Mouse (Mus musculus) cerebellum, adult 11 months (tissue): ENCODE results near the gene Slc7a4.
"Not testable (repeated sequence)": the region's sequence is repeated elsewhere in the genome, so short reads cannot be mapped to it uniquely, and the experiment has no call there.

Experiments used
- DNase-seq: peaks from one replicate; pipeline ENCODE4 v3.0.0; 2022

The Slc7a4 gene

GRCm38 (mm10) chr16:17561128-17561750, 21.8 kb downstream of the Slc7a4 start, which contains the start of gene Lrrc74b:
Lrrc74b (minus strand) TSS chr16:17561247.
- DNase-seq, result no peak

- DNase-seq, result no peak
These were observed 23.5 kb downstream of the Slc7a4 start for GRCm38 (mm10) chr16:17559396-17560027.

GRCm38 (mm10) chr16:17558811-17559210, 24.2 kb downstream of the Slc7a4 start:
- DNase-seq, result no peak

DNA sequence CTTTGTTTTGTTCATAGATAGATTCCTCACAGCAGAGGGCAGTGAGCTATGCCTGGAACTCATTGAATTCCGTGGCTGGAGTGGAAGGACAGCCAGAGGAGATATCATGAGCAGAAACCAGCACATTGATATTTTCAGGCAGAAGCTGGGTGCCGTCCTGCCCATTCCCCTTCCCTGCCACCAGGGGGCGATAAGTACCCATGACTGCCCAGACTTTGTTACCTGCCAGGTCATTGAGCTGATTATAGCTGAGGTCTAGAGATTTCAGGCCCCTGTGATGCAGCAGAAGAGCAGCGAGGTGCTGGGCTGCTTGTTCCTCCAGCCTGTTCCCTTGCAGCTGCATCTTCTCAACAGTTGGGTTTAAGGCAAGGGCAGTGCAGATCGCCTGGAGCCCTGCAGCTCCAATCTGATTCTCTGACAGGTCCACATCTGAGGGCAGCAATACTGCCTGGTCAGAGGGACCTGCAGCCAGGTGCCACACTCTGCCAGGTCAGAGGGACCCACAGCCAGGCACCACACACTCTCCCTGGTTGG, 25.0 kb downstream of the Slc7a4 start:
- DNase-seq, result peak; percentile 72

GRCm38 (mm10) chr16:17556907-17557306, 26.1 kb downstream of the Slc7a4 start:
- DNase-seq, result no peak

DNA sequence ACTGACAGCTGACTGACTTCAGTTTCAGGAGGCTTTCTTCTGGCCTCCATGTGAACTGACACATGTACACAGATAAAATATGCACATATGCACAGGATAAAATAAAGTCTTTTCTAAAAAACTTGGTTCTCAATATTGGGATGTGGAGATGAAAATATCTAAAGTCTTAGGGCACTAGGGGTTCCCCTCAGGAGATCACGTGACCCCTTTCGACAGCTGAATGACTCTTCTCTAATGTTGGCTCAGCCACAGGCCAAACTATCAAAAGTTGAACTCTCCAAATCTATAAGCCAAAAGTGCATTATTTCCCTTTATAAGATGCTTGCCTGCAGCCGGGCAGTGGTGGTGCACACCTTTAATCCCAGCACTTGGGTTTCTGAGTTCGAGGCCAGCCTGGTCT, 26.8 kb downstream of the Slc7a4 start:
- no peak for DNase-seq

DNA sequence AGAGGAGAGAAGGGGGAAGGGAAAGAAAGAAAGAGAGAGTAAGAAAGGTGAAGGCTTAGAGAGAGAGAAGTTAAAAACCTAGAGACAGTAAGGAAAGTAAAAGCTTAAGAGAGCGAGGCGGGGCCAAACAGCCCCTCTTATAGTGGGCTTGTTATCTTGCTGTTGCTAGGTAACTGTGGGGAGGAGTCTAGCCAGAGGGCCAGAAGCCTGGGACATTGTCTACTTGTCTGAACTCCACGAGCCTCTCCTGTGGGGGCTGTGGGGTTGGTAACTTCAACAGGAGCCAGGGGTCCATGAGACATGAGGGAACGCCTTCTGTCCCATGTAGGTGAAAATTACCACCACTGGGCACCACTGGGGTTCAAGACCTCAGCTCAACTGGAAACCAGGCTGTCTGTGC, 28.3 kb downstream of the Slc7a4 start:
- not testable (repeated sequence) for DNase-seq

GRCm38 (mm10) chr16:17553910-17554685, 28.9 kb downstream of the Slc7a4 start:
- no peak for DNase-seq

DNA sequence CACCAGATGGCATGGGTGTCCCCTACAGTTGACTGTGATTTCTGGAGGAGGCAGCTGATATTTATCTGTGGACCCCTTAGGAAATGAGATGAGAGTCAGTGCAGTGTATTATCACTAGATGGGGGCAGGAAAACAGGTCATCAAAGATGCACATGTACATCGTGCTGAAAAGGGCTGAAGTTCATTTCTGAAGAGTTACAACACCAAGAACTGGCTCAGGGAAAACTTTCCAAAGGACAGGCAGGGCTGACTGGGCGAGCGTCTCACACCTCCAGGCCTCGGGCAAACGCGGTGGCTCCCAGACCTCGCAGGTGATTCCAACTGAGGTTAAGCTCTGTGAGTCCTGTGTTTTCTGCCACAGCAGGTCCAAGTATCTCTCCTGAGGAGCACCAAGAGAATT, 30.2 kb downstream of the Slc7a4 start:
- DNase-seq, result no peak

DNA sequence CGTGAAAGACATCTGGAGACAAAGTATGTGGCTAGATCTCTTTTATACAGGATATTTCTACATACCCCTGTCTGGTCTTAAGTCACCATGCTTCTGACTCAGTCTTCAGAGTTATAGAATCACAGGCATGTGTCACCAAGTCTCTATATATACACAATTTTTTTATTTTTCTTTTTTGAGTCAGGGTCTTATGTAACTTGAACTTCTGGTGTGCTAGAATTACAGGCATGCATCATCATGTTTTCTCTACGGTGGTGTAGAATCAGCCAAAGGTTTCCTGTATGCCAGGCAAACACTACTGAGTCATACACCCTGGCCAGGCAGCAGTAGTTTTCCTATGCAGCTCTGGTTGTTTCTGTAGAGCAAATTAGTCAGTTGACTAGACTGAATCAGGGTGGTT, 40.4 kb downstream of the Slc7a4 start:
- DNase-seq, result no peak

GRCm38 (mm10) chr16:17536584-17536983, 46.4 kb downstream of the Slc7a4 start:
- DNase-seq, result no peak

DNA sequence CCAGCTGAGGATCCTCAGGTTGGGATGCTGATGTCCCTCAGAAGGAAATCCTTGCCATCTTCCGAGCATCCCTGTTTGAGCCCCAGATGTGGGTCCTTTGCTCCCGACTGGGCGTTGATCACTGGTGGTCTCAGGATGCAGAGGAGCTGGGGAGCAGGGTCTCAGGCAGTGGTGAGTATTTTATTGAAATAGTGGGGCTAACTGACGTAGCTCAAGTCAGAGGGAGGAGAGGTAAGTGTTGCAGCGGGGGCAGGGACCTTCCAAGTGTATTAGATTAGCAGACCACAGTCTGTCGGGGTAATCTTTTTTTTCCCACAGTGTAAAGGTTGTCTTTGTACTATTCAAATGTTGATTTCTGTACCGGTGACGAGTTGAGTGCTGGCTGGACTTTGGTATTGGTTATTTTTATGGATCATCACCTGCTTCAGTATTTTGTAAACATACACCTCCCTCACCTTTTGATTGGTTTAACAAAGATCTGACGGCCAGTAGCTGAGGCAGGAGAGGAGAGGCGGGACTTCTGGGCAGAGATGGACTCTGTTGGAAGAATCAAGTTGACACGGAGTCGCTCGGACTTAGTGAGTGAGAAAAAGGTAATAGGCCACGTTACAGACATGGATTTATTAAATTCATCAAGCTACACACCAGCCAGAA, 50.2 kb downstream of the Slc7a4 start:
- DNase-seq, result no peak

DNA sequence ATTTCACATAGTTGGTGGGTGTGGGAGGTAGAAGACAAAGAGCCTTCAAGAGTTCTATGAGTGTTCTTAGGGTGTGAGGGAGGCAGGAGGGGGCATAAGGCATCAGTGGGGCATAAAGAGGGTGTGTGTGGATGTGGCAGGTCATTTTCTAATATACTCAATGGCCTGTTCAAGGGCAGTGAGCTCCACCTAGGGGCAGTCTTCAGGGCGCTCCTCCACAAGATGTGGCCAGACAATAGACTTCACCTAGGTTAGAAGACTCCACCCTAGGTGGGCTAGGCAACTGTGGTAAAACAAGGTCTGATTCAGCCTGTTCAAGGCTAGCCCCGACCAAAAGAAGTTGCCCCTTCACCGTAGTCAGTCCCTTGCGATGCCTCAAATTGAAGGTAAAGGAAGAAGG, 50.7 kb downstream of the Slc7a4 start:
- DNase-seq, result no peak

- DNase-seq, result peak; percentile 94
These were observed 52.2 kb downstream of the Slc7a4 start, which contains the start of gene Thap7 for GRCm38 (mm10) chr16:17530640-17531288. Thap7 (minus strand) TSS chr16:17531136.

GRCm38 (mm10) chr16:17529981-17530586, 52.9 kb downstream of the Slc7a4 start:
- no peak for DNase-seq

DNA sequence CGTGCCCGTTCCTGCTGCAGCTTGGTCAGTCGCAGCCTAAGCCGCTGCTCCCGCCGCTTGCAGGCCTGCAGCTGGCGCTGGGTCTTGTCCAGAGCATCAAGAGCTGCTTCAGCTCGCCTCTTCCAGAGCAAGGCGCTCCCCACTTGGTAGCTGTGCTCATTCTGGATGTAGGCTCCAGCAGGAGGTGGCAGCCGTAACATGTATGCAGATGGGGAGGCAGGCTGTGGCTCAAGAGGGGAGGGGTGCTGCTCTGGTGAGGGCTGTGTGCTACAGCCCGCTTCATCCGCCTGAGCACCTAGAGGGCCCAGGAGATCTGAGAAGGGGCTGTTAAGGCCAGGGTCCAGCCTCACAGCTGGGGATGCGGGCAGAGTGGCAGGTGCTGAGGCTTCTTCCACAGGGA, 54.7 kb downstream of the Slc7a4 start:
- DNase-seq, result no peak

DNA sequence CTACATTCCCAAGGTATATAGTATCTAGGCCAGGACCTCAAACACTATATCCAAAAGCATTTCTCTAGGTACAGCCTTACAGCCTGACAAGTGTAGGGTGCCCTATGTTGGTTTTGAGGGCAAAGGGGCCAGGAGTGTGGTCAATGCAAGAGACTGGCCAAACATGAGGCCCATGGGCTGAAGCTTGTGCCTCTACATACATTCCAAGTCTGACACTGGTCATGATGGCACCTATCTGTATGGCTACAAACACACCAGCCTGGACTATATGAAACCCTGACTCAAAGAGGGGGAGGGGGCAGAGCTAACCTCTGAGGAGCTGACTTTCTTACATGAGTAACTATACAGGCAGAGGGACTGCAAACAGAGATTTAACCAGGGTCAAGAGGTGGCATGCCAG, 55.4 kb downstream of the Slc7a4 start:
- no peak for DNase-seq

DNA sequence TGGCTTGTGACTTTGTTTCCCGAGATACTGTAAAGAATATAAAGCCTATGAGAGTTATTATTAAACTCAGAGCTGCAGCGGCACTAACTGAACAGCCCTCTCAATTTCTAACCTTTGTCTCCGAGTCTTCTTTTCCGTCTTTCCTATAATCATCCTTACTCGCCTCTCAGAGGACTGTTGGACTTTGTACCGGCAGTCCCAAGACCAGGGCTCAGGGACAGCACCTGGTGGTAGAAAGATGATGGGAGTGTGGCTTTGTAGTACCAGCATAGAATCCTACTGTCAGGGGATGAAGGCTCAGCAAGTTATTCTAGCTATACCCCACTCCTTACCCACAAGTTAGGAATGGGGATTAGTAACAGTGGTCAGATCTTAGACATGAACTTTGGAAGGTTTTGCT, 56.8 kb downstream of the Slc7a4 start:
- DNase-seq, result no peak

- no peak for DNase-seq
These were observed 57.5 kb downstream of the Slc7a4 start for GRCm38 (mm10) chr16:17525524-17525923.

GRCm38 (mm10) chr16:17524156-17524555, 58.9 kb downstream of the Slc7a4 start:
- DNase-seq, result peak; percentile 3
